In the genomic region with DNA sequence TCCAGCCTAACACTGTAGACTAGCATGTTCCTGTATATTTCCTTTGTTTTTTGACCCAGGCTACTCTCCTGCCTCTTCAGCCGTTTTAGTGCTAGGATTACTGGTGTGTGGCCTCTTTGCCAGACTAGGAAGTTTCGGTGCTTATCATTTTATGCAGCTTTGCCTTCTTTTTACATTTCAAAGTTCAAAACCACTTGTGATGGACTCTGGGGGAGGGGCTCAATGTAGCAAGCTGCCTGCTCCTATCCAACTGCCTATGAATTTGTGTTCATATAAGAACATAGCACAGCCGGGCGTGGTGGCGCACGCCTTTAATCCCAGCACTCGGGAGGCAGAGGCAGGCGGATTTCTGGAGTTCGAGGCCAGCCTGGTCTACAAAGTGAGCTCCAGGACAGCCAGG, we compare ENCODE assay signal across 23 mouse cellular contexts. TPM values are rescaled to one million over a fixed set of nuclear protein-coding genes. Genes with fewer than 3 reads are reported as not detected.
DNase-seq lines count a peak whose midpoint lies in the region; ATAC-seq and TF ChIP-seq lines count a peak whose summit lies in the region.
"Had no signal": no experiment of that assay in that cellular context is flagged by ENCODE, and none has a peak within 500 bp of the region (broad histone marks: within the 10 kb centered on the region; RNA-seq: fewer than 3 reads in every experiment).

No protein-coding gene starts in this region.

- H3K4me1 ChIP-seq in E14TG2a.4 (replicated peaks; ENCODE audit: low read depth, low read length), result peaks cover 29% of the 10 kb centered on the region
- peaks cover 12 to 29% of the 10 kb centered on the region in 2 experiments for H3K4me1 ChIP-seq in MEL (ENCODE audit: control insufficient read depth in 1 of 2, insufficient read depth in 2 of 2, low read length in 2 of 2)
- H3K4me1 ChIP-seq in midbrain, postnatal 0 days (ENCODE audit: insufficient read depth, low read length), result peaks cover 8% of the 10 kb centered on the region; the same call in 1 of the 2 replicates

- peak in 1 of 2 experiments; percentile 51; a peak in 3 of 4 replicates for TF ChIP-seq EP300 in MEL (IDR thresholded peaks at IDR 0.05; ENCODE audit: low read depth in 1 of 2, low read length in 2 of 2)

- no peak for TF ChIP-seq RAD21 in MEL (IDR thresholded peaks at IDR 0.05; ENCODE audit: low read depth, low read length)

- H3K36me3 ChIP-seq in E14TG2a.4 (ENCODE audit: insufficient read depth, low read length) (peaks cover 33% of the 10 kb centered on the region), MEL (ENCODE audit: control insufficient read depth in 1 of 2, insufficient read depth in 2 of 2, low read length in 2 of 2) (peaks cover 0 to 32% of the 10 kb centered on the region in 2 experiments; a peak in 3 of 4 replicates)
- H3K36me3 ChIP-seq in midbrain, postnatal 0 days (ENCODE audit: insufficient read depth, low read length), result no peaks in the 10 kb centered on the region
- H3K36me3 ChIP-seq: embryonic facial prominence, embryonic 15.5 days; hindbrain, embryonic 15.5 days had no signal

- TF ChIP-seq POLR2A in MEL (IDR thresholded peaks at IDR 0.05; ENCODE audit: control insufficient read depth in 1 of 2, insufficient read depth in 1 of 2, low read depth in 1 of 2, low read length in 2 of 2, poor library complexity in 1 of 2), result no peak

- H3K27ac ChIP-seq in MEL (ENCODE audit: control insufficient read depth, low read depth, low read length), result peak overlapping the region; percentile 9; the same call in 1 of the 2 replicates
- no peak overlapping the region for H3K27ac ChIP-seq in midbrain, postnatal 0 days (ENCODE audit: low read depth, low read length)
- H3K27ac ChIP-seq: embryonic facial prominence, embryonic 15.5 days had no signal

- H3K79me2 ChIP-seq in MEL (ENCODE audit: control insufficient read depth, insufficient read depth, low read length, poor library complexity), result peaks cover 31% of the 10 kb centered on the region

- H3K9me3 ChIP-seq in E14TG2a.4 (ENCODE audit: low read length) (peaks cover 60% of the 10 kb centered on the region), MEL (replicated peaks; ENCODE audit: insufficient read depth, low read length) (no peaks in the 10 kb centered on the region)
- no peaks in the 10 kb centered on the region for H3K9me3 ChIP-seq in midbrain, postnatal 0 days (ENCODE audit: low read length)
- H3K9me3 ChIP-seq: embryonic facial prominence, embryonic 15.5 days; forebrain, embryonic 10.5 days; G1E; heart, embryonic 13.5 days; hindbrain, embryonic 15.5 days had no signal

- H3K4me2 ChIP-seq in midbrain, postnatal 0 days (ENCODE audit: low read depth, low read length, poor library complexity, severe bottlenecking), result no peak overlapping the region
- H3K4me2 ChIP-seq: embryonic facial prominence, embryonic 15.5 days had no signal

- no peak for ATAC-seq in midbrain, postnatal 0 days (ENCODE audit: low FRiP score)
- ATAC-seq: forebrain, embryonic 16.5 days; intestine, embryonic 16.5 days; Patski had no signal

- H3K4me3 ChIP-seq in E14TG2a.4 (replicated peaks; ENCODE audit: low read length) (0 out of 2 replicates have a peak overlapping the region, but pooled peaks have one; percentile 17), MEL (ENCODE audit: control insufficient read depth in 1 of 2, insufficient read depth in 1 of 2, low read depth in 2 of 2, low read length in 2 of 2) (no peak overlapping the region)
- H3K4me3 ChIP-seq in midbrain, postnatal 0 days (ENCODE audit: low read depth, low read length), result no peak overlapping the region
- H3K4me3 ChIP-seq: embryonic facial prominence, embryonic 15.5 days; erythroblast, embryonic 14.5 days; heart, embryonic 13.5 days; hindbrain, embryonic 15.5 days had no signal

- H3K9ac ChIP-seq in MEL (ENCODE audit: control insufficient read depth, low read depth, low read length, poor library complexity, severe bottlenecking), result no peak overlapping the region
- H3K9ac ChIP-seq in midbrain, postnatal 0 days (replicated peaks; ENCODE audit: low read length, poor library complexity, severe bottlenecking), result no peak overlapping the region
- H3K9ac ChIP-seq: embryonic facial prominence, embryonic 15.5 days; hindbrain, embryonic 15.5 days had no signal

- peak; percentile 71 for DNase-seq in heart, adult 11 months
- DNase-seq in heart, adult 18-20 months, result no peak
- peak; percentile 62 for DNase-seq in MEL (ENCODE audit: low read depth, low spot score)
- no peak for DNase-seq in urinary bladder, postnatal 14 days (ENCODE audit: low spot score)
- no peak for DNase-seq in midbrain, postnatal 0 days (ENCODE audit: low spot score)
- no peak for DNase-seq in ovary, postnatal 36 days (ENCODE audit: low spot score)
- DNase-seq: adrenal gland, adult 8-10 months; adrenal gland, postnatal 36 days; cerebellum, adult 2 months; cerebellum, postnatal 14 days; embryo, embryonic 11 days; gastrocnemius, postnatal 14 days; heart, postnatal 36 days had no signal

- TF ChIP-seq CTCF in E14TG2a.4 (conservative IDR thresholded peaks at IDR 0.05; ENCODE audit: low read length) (no peak), MEL (IDR thresholded peaks at IDR 0.05 in 2 of 3, conservative IDR thresholded peaks at IDR 0.05 in 1 of 3; ENCODE audit: control insufficient read depth in 1 of 3, insufficient read depth in 1 of 3, low read depth in 2 of 3, low read length in 3 of 3, poor library complexity in 1 of 3, severe bottlenecking in 1 of 3) (no peak)
- TF ChIP-seq CTCF in midbrain, postnatal 0 days (IDR thresholded peaks at IDR 0.05), result no peak

- H3K27me3 ChIP-seq in E14TG2a.4 (ENCODE audit: insufficient read depth, low read length), result no peaks in the 10 kb centered on the region
- H3K27me3 ChIP-seq in MEL (ENCODE audit: control insufficient read depth in 1 of 2, insufficient read depth in 2 of 2, low read length in 2 of 2), result no peaks in the 10 kb centered on the region
- no peaks in the 10 kb centered on the region for H3K27me3 ChIP-seq in midbrain, postnatal 0 days (ENCODE audit: insufficient read depth, low read length)
- H3K27me3 ChIP-seq: embryonic facial prominence, embryonic 15.5 days; heart, embryonic 13.5 days; hindbrain, embryonic 15.5 days; Patski had no signal

- WGBS in midbrain, postnatal 0 days, result 94% methylated on average over 9 of the region's 9 CpGs

TF ChIP-seq in MEL, 35 proteins besides CTCF, POLR2A, EP300 and RAD21:
- TF ChIP-seq POLR2AphosphoS2 (IDR thresholded peaks at IDR 0.05; ENCODE audit: low read length) (no peak), TAL1 (IDR thresholded peaks at IDR 0.05; ENCODE audit: low read length) (peak; percentile 62)

RNA-seq across cellular contexts. Expression of a gene that starts 1.8 kb away (rescaled TPM):
- total RNA-seq in heart, adult 18-20 months (2021), result 10 to 100 TPM; 22.4 to 29.9 TPM
- 98.0 and 114 TPM in 2 replicates for total RNA-seq in MEL (2012; rRNA removed)
- polyA plus RNA-seq in MEL (2012; ENCODE audit: insufficient read depth in 1 of 2, insufficient read length in 2 of 2, low read depth in 1 of 2, low replicate concordance in 2 of 2, missing spikeins in 1 of 2), result 100 to 1,000 TPM in 1 of 2 experiments, not detected in 1; 108 TPM
- 55.6 and 63.2 TPM in 2 replicates for total RNA-seq in midbrain, postnatal 0 days (2014; rRNA removed)
- polyA plus RNA-seq in midbrain, postnatal 0 days (2015; fragmentation: Nextera tagmentation; extraction: Ambion mirVana), result 61.5 and 67.0 TPM in 2 replicates

Comparison
In these comparisons a context has a peak if more than half of its experiments do, and no peak if none do; other contexts are left out.
1. DNase-seq: peak in heart, adult 11 months (single experiment) and MEL (single experiment); none in heart, adult 18-20 months (0 of 2), urinary bladder, postnatal 14 days (single experiment), midbrain, postnatal 0 days (single experiment) and ovary, postnatal 36 days (single experiment).